Mouse (Mus musculus) monocyte, adult 2 months (primary cell): Measurements from ENCODE around the gene Akain1.

Experiments
- DNase-seq, 2 experiments: peaks; one replicate each; pipeline ENCODE4 v3.0.0; 2022; ENCODE audit warnings: low spot score in 2 of 2, low read depth in 1 of 2

Akain1 gene

DNA sequence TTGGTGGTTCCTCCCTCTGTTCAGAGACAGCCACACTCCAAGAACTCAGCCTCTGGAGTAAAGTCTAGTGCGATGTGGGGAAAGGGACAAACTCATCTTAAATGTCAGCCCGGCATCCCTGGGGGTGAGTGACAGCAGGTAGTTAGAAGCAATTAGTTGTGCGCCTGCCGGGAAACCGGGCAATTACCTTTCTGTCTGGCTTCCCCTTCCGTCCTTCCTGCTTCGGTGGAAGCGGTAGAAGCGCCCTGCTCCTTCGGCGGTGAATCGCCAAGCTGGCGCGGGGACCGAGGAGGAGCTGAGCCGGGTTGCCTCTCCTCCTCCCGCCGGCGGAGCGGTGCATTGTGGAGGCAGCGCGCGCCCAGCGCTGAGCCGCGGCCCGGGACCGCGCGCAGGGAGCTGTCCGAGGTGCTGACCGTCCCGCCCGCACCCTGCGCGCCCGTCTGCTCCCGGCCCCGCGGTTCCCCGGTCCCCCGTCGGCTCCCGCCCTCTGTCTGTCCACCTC lies at the start of gene Akain1:
Gene Akain1, plus strand, starts transcription at position 337 of the 502 bp plus-strand sequence.
- DNase-seq: peak in 1 of 2 experiments; percentile 6

DNA sequence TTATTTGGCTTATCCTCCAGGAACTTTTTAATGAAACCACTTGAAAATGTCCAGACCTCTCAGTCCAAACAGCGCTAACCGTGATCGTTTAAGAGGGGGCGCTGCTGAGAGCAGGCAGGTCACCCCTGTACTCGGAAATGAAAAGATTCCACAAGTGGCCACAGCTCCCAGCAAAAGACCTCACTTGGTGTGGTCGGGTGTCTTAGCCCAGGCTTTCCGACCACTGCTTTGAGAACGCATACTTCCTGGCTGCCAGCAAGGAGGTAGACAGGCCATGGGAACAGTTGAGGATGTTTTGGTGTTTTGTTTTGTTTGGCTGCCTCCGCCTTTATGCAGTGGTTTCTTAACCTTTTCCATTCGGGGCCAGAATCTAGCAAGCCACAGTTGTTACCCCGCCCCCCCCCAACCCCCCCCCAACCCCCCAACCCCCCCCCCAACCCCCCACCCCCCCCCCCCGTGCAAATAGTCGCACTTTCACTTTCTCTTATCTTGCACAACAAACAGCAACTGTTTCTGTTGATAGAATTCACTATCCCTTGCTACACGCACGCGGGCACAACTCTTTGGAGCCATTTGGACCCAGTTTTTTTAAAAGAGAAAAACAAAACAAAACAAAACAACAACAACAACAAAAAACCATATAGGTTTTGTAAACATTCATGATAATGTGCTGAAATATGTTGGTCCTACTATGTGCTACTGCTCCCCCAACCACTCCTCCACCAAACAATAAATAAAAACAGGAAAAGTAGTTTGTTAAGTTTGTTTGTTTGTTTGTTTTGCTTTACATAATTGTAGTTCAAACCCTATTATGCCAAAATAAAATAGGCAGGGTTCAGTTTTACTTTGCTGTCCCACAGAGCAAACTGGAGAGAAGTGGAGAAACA lies 42.7 kb upstream of the Akain1 start:
- no peak for DNase-seq

DNA sequence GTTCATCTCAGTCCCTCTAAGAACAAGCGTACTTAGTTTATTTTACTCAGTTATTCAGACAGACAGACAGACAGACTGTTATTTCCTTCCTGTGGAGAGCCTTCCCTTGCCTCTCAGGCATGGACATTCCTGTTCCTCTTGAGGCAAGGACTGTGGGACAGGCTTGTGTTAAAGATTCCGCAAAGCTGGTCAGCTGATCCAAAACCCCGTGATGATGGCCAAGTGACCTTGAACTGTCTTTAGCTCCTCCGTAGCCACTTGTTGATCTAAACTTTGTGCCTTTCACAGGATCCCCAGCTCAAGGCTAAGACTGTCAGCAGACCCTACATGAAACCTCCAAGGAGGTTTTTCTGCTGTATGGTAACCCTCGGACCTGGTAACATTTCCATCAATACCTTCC lies 42.0 kb upstream of the Akain1 start:
- DNase-seq: no peak

DNA sequence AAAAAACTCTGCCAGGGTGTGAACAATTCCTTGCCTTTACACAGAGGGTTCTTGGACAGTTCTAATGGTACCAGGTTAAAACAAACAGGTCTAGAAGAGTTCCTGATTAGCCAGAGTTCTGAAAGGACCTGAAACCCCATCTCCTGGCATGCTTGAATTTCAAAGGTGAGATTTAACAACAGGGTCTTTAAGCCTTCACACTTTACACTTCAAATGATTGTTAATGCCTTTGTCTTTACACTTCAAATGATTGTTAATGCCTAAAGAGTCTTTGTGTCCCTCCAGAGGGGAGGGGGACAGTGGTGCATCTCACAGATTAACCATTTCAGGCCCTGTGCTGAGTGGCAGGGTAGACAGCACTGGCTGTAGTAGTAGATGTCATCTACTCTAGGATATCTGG lies 41.0 kb upstream of the Akain1 start:
- no peak for DNase-seq

DNA sequence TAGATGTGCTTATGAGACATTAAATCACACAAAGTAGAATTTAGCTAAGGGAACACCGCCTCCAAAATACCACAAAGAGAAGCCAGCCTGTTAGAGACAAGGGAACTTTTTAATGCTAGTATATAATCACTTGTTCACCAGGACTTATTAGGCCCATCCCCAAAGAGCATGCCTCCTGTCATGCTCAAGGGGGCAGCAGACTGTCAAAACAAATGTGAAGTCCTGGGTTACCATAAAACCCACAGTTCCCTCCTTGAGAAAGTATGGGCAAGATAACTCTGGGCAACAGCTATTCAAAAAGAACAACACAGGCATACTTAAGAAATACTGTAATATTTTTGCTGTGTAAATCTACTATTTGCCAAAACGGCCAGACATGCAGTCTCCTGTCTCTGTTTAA lies 38.0 kb upstream of the Akain1 start:
- no peak for DNase-seq

DNA sequence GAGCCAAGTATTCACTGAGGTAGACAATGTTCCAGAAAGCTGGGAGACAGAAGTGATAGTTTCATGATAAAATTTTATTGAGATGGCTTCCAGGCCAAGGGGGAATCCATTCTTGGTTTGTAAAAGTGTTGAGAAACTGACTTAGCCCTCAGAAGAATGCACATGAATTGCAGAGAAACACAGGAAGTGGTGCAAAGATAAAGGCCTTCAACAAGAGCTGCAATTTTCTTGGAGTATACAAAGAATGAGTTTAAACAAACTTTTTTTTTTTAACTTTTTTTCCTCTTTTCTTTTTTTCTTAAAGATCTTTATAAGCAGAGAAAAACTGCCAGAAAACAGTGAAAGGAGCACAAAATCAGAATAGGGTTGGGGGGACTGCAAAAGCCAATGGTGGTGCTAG lies 23.0 kb upstream of the Akain1 start:
- DNase-seq: no peak

DNA sequence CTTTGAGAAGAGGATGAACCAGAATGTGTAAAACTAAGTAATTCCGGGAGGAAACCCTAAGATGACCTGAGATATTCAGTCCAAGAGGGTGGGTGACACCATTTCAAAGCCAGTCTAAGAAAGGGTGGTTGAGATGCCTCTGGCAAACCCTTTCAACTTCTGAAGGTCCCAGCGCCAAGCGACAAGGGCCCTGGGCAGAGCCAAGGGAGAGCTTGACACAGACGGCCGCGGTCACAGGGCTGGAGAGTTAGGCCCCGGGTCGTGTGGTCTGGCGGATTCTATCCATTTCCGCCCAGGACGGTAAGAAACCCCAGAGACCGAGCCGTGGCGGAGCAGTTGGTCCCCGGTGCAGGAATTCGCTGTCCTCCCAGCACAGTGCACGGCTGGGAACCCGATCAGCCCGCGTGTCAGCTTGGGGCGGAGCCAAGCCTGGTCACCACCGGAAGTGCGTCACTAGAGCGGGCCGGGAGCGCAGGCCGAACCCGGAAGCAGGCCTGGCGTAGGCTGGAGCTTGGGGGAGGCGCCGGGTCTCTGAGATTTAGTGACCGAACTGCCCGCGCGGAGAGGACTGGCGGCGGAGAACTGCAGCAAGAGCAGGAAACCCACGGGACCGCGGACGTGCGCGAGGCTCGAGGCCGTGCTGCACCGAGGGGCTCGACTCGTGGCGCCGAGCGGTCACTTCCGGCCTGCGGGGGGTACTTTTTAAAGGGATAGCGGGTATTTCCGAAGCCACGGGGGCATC lies 22.0 kb upstream of the Akain1 start:
- DNase-seq: peak; percentile 82 to 93

DNA sequence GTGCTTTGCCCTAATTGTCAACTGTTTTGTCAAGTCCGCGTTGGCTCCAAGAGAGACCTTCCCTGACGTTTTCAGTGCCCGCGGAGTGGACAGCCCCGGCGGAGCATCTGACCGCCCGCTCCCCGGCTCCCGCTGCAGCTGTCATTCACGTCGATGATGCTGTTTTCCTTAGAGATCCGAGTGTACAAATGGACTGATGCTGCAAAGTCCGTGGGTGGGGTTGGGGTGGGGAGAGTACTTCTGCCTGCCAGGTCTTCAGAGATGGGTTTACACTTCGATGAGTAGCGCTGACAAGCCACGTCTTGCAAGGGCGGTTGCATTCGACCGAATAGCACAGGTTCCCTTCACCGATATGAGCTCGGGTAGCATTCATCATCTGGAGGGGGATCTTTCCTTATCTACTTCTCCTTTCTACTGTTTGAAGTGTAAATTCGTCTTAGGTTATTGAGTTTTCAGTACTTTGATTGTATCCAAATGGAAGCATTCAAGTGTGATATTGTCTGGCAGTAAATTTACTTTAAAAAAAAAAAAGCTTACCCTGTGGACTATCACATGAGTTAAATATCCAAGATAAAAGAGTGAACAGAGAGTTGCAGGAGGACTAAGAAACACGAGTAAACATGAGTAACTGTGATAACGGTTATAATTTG lies 21.3 kb upstream of the Akain1 start:
- DNase-seq: no peak

DNA sequence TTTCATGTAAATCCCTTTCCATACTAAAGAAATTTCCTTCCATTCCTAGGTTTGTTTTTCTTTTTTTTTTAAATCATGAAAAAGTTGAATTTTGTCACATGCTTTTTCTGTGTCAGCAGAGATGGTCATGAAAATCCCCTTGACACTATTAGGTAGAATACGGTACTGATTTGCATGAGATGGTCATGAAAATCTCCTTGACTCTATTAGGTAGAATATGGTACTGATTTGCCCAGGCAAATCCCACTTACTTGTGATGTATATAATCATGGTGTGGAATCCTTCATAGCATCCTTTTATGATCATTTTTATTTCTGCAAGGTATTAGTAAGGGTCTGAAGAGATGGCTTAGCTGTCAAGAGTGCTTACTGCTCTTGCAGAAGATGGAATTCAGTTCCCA lies 17.5 kb upstream of the Akain1 start:
- DNase-seq: no peak

DNA sequence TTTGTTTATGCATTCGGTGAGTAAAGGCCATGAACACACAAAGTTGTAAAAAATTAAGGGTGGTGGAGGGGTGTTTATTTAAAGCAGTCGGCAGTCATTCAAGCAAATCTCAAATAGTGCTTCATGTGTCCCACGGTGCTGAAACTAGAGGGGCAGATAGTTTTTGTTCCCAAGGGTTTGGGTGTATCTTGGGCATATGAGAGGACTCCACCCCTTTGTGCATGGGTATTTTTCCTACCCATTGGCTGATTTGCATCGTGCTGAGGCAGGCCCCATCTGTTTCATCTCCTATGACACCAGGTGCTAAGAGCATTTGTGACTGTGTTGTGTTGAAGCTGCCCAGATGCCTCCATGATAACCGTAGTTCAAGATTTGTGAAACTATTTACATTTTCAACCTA lies 1.3 kb upstream of the Akain1 start:
- no peak for DNase-seq

DNA sequence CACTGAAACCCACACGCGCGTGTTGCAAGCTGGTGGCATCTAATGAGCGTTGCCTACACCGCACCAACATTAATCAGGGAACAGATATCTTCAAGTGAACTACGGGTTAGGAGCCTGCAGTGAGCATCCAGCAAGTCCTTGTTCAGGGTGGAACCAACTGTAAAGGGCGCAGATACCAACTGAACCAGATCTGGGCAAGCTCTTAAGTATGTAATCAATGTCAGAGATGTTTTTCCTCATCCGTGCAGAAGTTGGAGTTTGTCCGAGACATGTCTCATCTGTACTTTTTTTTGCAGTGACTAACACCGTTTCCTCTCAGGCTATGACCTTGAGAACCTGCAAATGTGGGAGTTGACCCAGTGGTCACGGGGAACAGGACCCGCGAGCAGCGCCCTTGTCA lies 640 bp upstream of the Akain1 start:
- DNase-seq: no peak

DNA sequence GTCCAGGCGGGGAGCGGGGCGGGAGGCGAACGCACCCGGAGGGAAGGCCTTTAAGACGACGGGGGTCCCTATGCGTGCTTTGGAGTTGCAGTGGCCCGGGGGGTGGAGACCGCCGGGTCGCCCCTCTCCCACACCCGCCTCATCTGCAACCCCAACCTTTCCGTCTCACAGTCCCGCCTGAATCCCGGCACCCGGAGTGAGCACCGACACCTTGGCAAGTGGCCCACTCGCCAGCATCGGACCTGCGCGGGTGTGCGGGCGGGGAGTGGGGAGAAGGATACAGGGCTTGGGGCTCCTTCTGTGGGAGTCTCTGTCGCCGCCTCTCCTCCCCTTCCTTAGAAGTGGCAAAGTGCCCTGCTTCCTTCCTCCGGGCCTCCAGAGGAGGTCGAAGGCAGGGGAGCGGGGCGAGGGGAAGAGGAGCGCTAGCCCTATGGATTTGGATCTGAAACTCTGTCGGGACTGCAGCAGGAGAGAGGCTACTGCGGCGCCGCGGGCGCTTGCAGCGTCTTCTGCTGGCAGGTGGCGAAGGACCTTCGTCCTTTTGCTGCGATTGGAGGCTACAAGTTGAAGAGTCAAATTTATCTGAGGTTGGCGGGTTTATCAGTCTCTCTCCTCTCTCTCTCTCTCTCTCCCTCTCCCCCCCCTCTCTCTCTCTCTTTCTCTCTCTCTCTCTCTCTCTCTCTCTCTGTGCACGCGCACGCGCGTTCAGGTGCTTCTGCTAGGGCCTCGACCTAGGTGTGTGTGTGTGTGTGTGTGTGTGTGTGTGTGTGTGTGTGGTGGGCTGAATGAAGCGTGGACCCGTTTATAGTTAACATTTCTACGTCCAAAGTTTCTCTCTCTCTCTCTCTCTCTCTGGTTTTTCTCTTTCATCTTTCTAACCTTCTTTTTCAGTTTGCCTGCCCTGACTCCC lies 700 bp downstream of the Akain1 start:
- no peak for DNase-seq

DNA sequence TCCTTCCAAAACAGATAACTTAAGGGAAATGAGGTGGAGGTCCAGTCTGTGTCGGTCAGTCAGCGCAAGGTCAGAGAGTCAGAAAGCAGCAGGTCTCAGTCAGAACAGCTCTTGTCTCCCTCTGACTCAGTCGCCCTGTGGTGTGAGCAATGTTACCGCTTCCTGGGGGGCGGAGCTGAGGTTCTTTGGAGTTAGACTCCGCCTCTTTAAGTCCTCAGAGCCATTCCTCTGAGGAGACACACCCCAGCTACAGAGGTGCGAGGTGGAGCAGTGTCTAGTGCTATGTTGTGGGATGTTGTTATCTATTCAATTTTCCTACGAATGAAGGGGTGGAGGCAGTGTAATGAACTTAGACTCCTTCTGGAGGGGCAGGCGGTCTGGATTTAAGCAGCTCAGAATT lies 1.9 kb downstream of the Akain1 start:
- no peak for DNase-seq

DNA sequence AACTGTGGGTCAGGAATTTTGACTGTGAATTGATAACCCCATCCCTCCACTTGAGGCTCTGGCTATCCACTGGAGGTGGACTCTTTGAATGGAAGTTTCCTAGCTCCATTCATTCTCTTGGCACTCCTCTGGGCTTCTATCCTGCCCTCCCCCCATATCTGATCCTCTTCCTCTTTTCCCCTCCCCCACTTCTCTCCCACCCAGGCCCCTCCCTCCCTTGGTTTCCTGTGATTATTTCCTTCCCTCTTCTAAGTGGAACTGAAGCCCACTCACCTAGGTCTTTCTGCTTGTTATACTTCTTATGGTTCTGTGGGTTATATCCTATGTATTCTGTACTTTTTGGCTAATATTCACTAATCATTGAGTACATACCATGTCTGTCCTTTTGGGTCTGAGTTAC lies 9.6 kb downstream of the Akain1 start:
- DNase-seq: no peak

DNA sequence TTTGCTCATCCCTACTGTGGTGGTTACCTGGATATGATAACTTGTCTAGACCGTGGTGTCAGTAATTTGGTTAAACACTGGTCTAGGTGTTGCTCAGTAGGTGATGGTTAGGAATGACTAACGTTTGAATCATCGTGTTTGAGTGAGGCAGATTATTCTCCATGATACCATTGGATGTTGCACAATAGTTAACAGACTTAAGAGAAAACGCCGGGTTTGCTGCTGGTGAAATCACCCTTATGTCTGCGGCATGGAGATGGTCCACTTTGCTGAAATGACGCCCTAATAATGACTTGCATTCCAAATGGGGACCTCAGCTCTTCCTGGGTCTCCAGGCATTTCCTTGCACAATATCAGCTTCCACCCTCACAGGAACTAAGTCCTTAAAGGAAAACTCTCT lies 22.6 kb downstream of the Akain1 start:
- no peak for DNase-seq

DNA sequence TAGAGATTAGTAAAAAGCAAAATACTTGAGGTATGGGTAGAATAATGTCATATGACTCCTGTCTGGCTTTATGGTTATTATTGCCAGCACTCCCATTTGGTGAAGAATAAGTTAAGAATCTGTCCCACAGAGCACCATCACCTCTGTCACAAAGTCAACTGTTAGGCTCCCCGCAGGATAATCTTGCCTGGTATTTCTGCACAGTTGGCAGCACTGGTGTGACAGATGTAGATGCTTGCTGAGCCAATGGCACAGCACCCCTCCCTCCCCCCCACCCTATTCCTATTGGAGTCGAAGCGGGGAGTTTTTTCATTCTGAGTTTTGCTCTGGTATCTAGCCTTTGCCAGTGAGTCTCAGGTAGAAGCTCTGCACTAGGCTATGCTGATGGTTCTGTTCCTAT lies 23.9 kb downstream of the Akain1 start:
- no peak for DNase-seq

DNA sequence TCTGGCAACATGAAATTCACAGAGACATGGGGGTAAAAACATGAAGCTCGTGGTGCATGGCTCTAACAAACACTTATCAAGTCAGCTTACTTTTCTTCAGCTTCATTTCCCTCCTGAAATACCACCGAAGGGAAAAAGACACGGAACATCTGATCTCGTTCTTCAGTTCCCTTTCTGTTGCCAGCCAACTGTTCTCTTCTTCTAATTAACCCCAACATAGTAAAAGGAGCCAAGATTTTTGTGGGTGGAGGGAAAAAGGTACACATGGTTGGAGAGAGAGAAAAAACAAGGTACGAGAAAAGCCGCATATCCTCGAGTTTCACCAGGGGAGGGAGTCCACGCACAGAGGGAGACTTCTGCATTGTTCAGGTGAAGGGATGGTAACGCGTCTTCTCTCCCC lies 32.0 kb downstream of the Akain1 start:
- DNase-seq: no peak

DNA sequence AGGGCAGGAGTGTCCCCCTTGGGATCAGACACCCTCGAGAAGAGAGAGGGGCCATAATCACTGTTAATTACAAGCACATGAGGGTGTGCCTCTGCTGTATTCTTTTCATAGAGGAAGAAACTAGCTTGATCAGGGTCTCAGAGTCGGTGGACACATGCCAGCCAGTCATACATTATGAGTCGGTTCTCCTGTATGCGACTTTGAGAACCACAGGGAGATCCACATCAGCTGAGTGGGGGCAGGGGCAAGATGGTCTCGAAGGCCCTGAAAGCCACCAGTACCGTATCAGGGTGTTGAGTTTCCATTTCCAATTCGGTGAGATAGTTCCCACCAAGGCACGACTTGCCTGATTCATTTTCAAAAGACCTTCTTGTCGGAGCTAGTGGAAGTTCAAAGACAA lies 33.3 kb downstream of the Akain1 start:
- no peak for DNase-seq

DNA sequence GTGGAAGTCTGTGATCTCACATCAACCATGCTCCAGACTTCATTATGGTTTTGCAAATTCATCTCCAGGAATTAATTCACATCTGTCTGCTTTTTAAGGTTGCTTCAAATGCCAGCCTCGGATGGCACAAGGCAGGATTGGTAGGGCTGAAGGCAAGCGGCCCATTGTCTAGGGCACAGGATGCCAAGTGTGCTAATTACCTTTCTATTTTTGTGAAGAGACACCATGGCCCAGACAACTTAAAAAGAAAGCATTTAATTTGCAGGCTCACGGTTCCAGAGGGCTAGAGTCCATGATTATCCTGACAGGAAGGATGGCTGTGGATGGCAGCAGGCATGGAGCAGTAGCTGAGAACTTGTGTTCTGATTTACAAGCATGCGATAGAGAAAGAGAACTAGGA lies 35.0 kb downstream of the Akain1 start:
- no peak for DNase-seq

DNA sequence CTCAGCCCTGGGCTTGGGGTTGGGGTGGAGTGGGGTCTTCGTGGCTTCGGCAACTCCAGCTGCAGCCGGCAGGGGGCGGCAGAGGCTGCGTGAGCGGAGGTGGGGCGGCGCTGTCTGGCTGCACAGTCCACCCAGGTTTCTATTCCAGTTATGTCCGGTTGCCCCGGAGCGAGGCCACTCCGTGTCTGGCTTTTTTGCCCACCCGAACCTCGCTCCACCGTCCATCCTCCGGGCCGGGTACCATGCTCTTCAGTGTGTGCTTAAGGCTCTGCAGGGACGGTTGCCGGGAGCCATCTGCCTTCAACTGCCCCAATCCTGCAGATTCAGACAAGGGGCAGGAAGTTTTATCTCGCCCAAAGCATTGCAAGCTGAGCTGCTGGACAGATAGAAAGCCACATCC lies 36.3 kb downstream of the Akain1 start:
- DNase-seq: no peak

DNA sequence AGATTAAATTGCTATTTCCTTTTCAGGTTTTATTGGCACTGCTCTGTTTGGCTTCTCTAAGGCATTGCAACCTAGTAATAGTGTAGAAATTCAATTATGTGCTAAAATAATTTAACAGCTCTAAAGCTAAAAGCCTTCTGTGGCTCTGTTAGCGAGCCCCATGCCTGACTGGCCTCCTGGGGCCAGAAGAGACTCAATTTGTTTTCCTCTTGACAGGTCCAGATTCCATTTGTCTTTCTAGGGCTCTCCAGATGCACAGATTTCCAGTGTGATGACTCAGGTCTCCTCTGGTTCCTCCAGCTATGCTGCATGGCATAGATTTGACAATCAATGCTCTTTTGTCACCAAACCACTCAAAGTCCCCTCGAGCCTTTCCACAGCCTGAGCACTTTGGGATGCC lies 38.4 kb downstream of the Akain1 start:
- DNase-seq: no peak
